Mouse (Mus musculus) hindbrain, embryonic 11.5 days (tissue): ENCODE results near the gene Cox19. TPM values are rescaled to one million over a fixed set of nuclear protein-coding genes. Genes with fewer than 3 reads are reported as not detected.
A peak's percentile ranks its signal among the peaks of the same experiment; 100 is the strongest.
"Not testable (repeated sequence)": the region's sequence is repeated elsewhere in the genome, so short reads cannot be mapped to it uniquely, and the experiment has no call there.

ENCODE experiments used
- ATAC-seq: fragments of 200-750 bp; cut with Nextera tagmentation; 2 replicates; pipeline ENCODE4 v1.8.0; 2017; ENCODE audit warnings: mild to moderate bottlenecking, moderate TSS enrichment, moderate library complexity; ENCODE audit not compliant: low FRiP score
- DNase-seq: peaks from one replicate; pipeline ENCODE4 v3.0.0-alpha.2; 2015; ENCODE audit warnings: low spot score
- H3K27ac ChIP-seq: fragments of 300-500 bp; sonication (generic); 2 replicates; pipeline ENCODE4 v1.5.1; 2014; ENCODE audit warnings: mild to moderate bottlenecking, low read depth, low read length
- H3K27me3 ChIP-seq: fragments of 300-500 bp; sonication (generic); 2 replicates; pipeline ENCODE4 v1.6.1; 2014; ENCODE audit warnings: mild to moderate bottlenecking, low read length, moderate library complexity, mixed read lengths; ENCODE audit not compliant: control insufficient read depth, insufficient read depth
- H3K36me3 ChIP-seq: fragments of 300-500 bp; sonication (generic); 2 replicates; pipeline ENCODE4 v1.6.1; 2014; ENCODE audit warnings: mild to moderate bottlenecking, low read length, moderate library complexity, mixed read lengths; ENCODE audit not compliant: control insufficient read depth, insufficient read depth
- H3K4me1 ChIP-seq: fragments of 300-500 bp; sonication (generic); replicated peaks from 2 replicates; pipeline ENCODE4 v1.6.1; 2014; ENCODE audit warnings: low read length, mixed read lengths; ENCODE audit not compliant: control insufficient read depth, insufficient read depth
- H3K4me2 ChIP-seq: fragments of 300-500 bp; sonication (generic); replicated peaks from 2 replicates; pipeline ENCODE4 v1.6.1; 2014; ENCODE audit warnings: mild to moderate bottlenecking, low read depth, low read length
- H3K4me3 ChIP-seq: fragments of 300-500 bp; sonication (generic); 2 replicates; pipeline ENCODE4 v1.5.1; 2014; ENCODE audit warnings: low read depth, low read length
- H3K9ac ChIP-seq: fragments of 300-500 bp; sonication (generic); 2 replicates; pipeline ENCODE4 v1.6.1; 2014; ENCODE audit warnings: low read depth, low read length
- H3K9me3 ChIP-seq: fragments of 300-500 bp; sonication (generic); 2 replicates; pipeline ENCODE4 v1.6.1; 2016; ENCODE audit warnings: low read length; ENCODE audit not compliant: control insufficient read depth
- WGBS: fragments of 180-500 bp; shearing (Covaris S2); extraction: QIAGEN DNeasy Blood & Tissue Kit; methylation state at CpG from one replicate; pipeline ENCODE4 v1.1.7; 2014; 5-methylcytosine and 5-hydroxymethylcytosine counted together
- polyA plus RNA-seq: library from polyadenylated mRNA; unstranded; fragments of >200 nt; fragmentation: Nextera tagmentation; extraction: Ambion mirVana; gene quantifications from 2 replicates; pipeline ENCODE4 v1.2.1, GENCODE M21; 2014

The Cox19 gene
- polyA plus RNA-seq, 1 experiment from 2014 or later = 127 TPM

- peak overlapping the region; percentile 95 for H3K9ac ChIP-seq
- ATAC-seq = peak; percentile 90
- H3K4me1 ChIP-seq = no peaks in the 10 kb centered on the region
- H3K4me2 ChIP-seq = peak overlapping the region; percentile 97
- H3K27me3 ChIP-seq = no peaks in the 10 kb centered on the region
- H3K27ac ChIP-seq = peak overlapping the region; percentile 67; the same call in 1 of the 2 replicates
- peak; percentile 96 for DNase-seq
- H3K36me3 ChIP-seq = peaks cover 7% of the 10 kb centered on the region
- H3K4me3 ChIP-seq = peak overlapping the region; percentile 87
- under 1% methylated on average over 33 of the region's 33 CpGs for WGBS
- H3K9me3 ChIP-seq = no peaks in the 10 kb centered on the region
Observed at GRCm38 (mm10) chr5:139344687-139345363, 6.4 kb downstream of the Cox19 start.

GRCm38 (mm10) chr5:139344021-139344686 is 7.1 kb downstream of the Cox19 start:
- Histone ChIP-seq H3K27me3 (no peaks in the 10 kb centered on the region), H3K27ac (peak overlapping the region; percentile 67), H3K4me1 (no peaks in the 10 kb centered on the region), H3K4me3 (peak overlapping the region; percentile 87), H3K9ac (peak overlapping the region; percentile 95), H3K36me3 (peaks cover 12% of the 10 kb centered on the region), H3K9me3 (no peaks in the 10 kb centered on the region), H3K4me2 (peak overlapping the region; percentile 97)
- DNase-seq = peak; percentile 90
- peak; percentile 59 for ATAC-seq
- WGBS = 10% methylated on average over 12 of the region's 12 CpGs

- H3K4me3 ChIP-seq = no peak overlapping the region
- no peaks in the 10 kb centered on the region for H3K4me1 ChIP-seq
- no peak overlapping the region for H3K27ac ChIP-seq
- no peak overlapping the region for H3K9ac ChIP-seq
- no peaks in the 10 kb centered on the region for H3K9me3 ChIP-seq
- ATAC-seq (no peak), DNase-seq (no peak)
- no peaks in the 10 kb centered on the region for H3K27me3 ChIP-seq
- H3K4me2 ChIP-seq = no peak overlapping the region
- 81% methylated on average over 11 of the region's 11 CpGs for WGBS
- peaks cover 20% of the 10 kb centered on the region for H3K36me3 ChIP-seq
Observed at GRCm38 (mm10) chr5:139338891-139339290, 12.3 kb downstream of the Cox19 start.

- H3K36me3 ChIP-seq = peaks cover 20% of the 10 kb centered on the region
- H3K9ac ChIP-seq = no peak overlapping the region
- 95% methylated on average over 3 of the region's 3 CpGs for WGBS
Observed at GRCm38 (mm10) chr5:139338403-139338802, 12.8 kb downstream of the Cox19 start.

GRCm38 (mm10) chr5:139337826-139338370 is 13.3 kb downstream of the Cox19 start:
- ATAC-seq = no peak
- no peaks in the 10 kb centered on the region for H3K9me3 ChIP-seq
- no peaks in the 10 kb centered on the region for H3K4me1 ChIP-seq
- no peak overlapping the region for H3K27ac ChIP-seq
- no peaks in the 10 kb centered on the region for H3K27me3 ChIP-seq
- 74% methylated on average over 13 of the region's 13 CpGs for WGBS
- DNase-seq = no peak
- H3K36me3 ChIP-seq = peaks cover 20% of the 10 kb centered on the region
- no peak overlapping the region for H3K9ac ChIP-seq
- no peak overlapping the region for H3K4me2 ChIP-seq
- H3K4me3 ChIP-seq = no peak overlapping the region

More at GRCm38 (mm10) chr5:139338403-139338802, 12.8 kb downstream of the Cox19 start:
- no peaks in the 10 kb centered on the region for H3K9me3 ChIP-seq
- H3K4me1 ChIP-seq = no peaks in the 10 kb centered on the region
- no peak overlapping the region for H3K27ac ChIP-seq
- no peak overlapping the region for H3K4me2 ChIP-seq
- no peak for DNase-seq
- H3K27me3 ChIP-seq = no peaks in the 10 kb centered on the region
- no peak for ATAC-seq
- no peak overlapping the region for H3K4me3 ChIP-seq

- no peaks in the 10 kb centered on the region for H3K27me3 ChIP-seq
- peaks cover 14% of the 10 kb centered on the region for H3K36me3 ChIP-seq
- H3K4me1 ChIP-seq = no peaks in the 10 kb centered on the region
- no peak overlapping the region for H3K9ac ChIP-seq
- H3K27ac ChIP-seq = no peak overlapping the region
- H3K4me3 ChIP-seq = no peak overlapping the region
- DNase-seq (no peak), ATAC-seq (peak; percentile 43; the same call in 1 of the 2 replicates)
- 98% methylated on average over 4 of the region's 4 CpGs for WGBS
- no peak overlapping the region for H3K4me2 ChIP-seq
- H3K9me3 ChIP-seq = no peaks in the 10 kb centered on the region
Observed at GRCm38 (mm10) chr5:139335634-139336033, 15.6 kb downstream of the Cox19 start.

- H3K4me3 ChIP-seq, DNase-seq, H3K4me2 ChIP-seq, ATAC-seq, H3K4me1 ChIP-seq, H3K27ac ChIP-seq, H3K9me3 ChIP-seq, H3K27me3 ChIP-seq, H3K36me3 ChIP-seq, H3K9ac ChIP-seq: not testable (repeated sequence)
- 86% methylated on average over 10 of the region's 10 CpGs for WGBS
Observed at GRCm38 (mm10) chr5:139334394-139334793, 16.8 kb downstream of the Cox19 start.

- Histone ChIP-seq H3K4me2 (no peak overlapping the region), H3K9ac (no peak overlapping the region), H3K9me3 (no peaks in the 10 kb centered on the region), H3K27ac (no peak overlapping the region), H3K27me3 (no peaks in the 10 kb centered on the region), H3K36me3 (peaks cover 5% of the 10 kb centered on the region; the same call in 1 of the 2 replicates), H3K4me3 (no peak overlapping the region), H3K4me1 (no peaks in the 10 kb centered on the region)
- ATAC-seq = no peak
- DNase-seq = no peak
- 86% methylated on average over 16 of the region's 16 CpGs for WGBS
Observed at GRCm38 (mm10) chr5:139333301-139334013, 17.8 kb downstream of the Cox19 start.
